Comparison of ENCODE assay signal across 31 mouse cellular contexts in the genomic region with DNA sequence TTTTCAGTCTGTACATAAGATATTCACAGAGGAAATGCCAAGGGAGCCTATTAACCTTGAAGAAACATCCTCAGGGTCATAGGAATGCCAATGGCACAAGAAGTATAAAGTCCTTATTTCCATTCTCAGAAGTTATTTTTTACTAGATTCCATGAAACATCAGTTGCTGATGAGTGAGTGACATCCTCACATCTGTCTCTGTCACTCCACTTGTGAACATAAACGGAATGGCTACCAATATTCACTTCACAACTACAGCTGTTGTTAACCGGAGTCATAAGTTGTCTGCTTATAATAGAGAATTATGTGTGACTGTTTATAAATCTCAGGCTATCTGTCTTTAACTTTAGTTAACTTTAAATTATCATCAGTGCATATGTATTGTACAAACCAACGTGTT.
"Had no signal": no experiment of that assay in that cellular context is flagged by ENCODE, and none has a peak within 500 bp of the region (broad histone marks: within the 10 kb centered on the region; RNA-seq: fewer than 3 reads in every experiment).

No protein-coding gene starts in this region.

- H3K4me3 ChIP-seq: left cerebral cortex, adult 2 months; limb, embryonic 12.5 days; limb, embryonic 13.5 days; limb, embryonic 15.5 days; liver, embryonic 12.5 days; liver, embryonic 13.5 days; liver, embryonic 15.5 days; lung, embryonic 15.5 days; megakaryocyte, embryonic 14.5 days; midbrain, embryonic 10.5 days; midbrain, embryonic 12.5 days; midbrain, embryonic 13.5 days; midbrain, embryonic 15.5 days; neural tube, embryonic 12.5 days; neural tube, embryonic 13.5 days had no signal

- H3K4me1 ChIP-seq: limb, embryonic 12.5 days; limb, embryonic 13.5 days; limb, embryonic 15.5 days; liver, embryonic 12.5 days; liver, embryonic 13.5 days; liver, embryonic 15.5 days; lung, embryonic 15.5 days; megakaryocyte, embryonic 14.5 days; midbrain, embryonic 10.5 days; midbrain, embryonic 12.5 days; midbrain, embryonic 13.5 days; midbrain, embryonic 15.5 days; neural tube, embryonic 12.5 days; neural tube, embryonic 13.5 days had no signal

- H3K27me3 ChIP-seq: limb, embryonic 12.5 days; limb, embryonic 13.5 days; limb, embryonic 15.5 days; liver, embryonic 12.5 days; liver, embryonic 13.5 days; liver, embryonic 15.5 days; lung, embryonic 15.5 days; megakaryocyte, embryonic 14.5 days; midbrain, embryonic 12.5 days; midbrain, embryonic 13.5 days; midbrain, embryonic 15.5 days; neural tube, embryonic 12.5 days; neural tube, embryonic 13.5 days had no signal

- H3K9ac ChIP-seq: limb, embryonic 12.5 days; limb, embryonic 13.5 days; limb, embryonic 15.5 days; liver, embryonic 12.5 days; liver, embryonic 13.5 days; liver, embryonic 14.5 days; liver, embryonic 15.5 days; liver, postnatal 0 days; lung, embryonic 14.5 days; lung, embryonic 15.5 days; midbrain, embryonic 12.5 days; midbrain, embryonic 13.5 days; midbrain, embryonic 15.5 days; neural tube, embryonic 12.5 days; neural tube, embryonic 13.5 days had no signal

- H3K4me2 ChIP-seq: limb, embryonic 12.5 days; limb, embryonic 13.5 days; limb, embryonic 15.5 days; liver, embryonic 11.5 days; liver, embryonic 12.5 days; liver, embryonic 13.5 days; liver, embryonic 15.5 days; lung, embryonic 14.5 days; lung, embryonic 15.5 days; midbrain, embryonic 11.5 days; midbrain, embryonic 12.5 days; midbrain, embryonic 13.5 days; midbrain, embryonic 15.5 days; neural tube, embryonic 12.5 days; neural tube, embryonic 13.5 days had no signal

- DNase-seq: left cerebral cortex, postnatal 4 days; liver; liver, embryonic 13.5 days; liver, postnatal 0 days; lung, adult 18-20 months; lung, adult 2 months; lung, embryonic 14.5 days; lung, postnatal 10 days; lung, postnatal 14 days; lung, postnatal 36 days; lung, postnatal 4 days; midbrain, embryonic 14.5 days had no signal

- H3K9me3 ChIP-seq: limb, embryonic 12.5 days; limb, embryonic 13.5 days; limb, embryonic 15.5 days; liver, embryonic 12.5 days; liver, embryonic 13.5 days; liver, embryonic 15.5 days; lung, embryonic 15.5 days; megakaryocyte, embryonic 14.5 days; midbrain, embryonic 10.5 days; midbrain, embryonic 12.5 days; midbrain, embryonic 13.5 days; midbrain, embryonic 15.5 days; neural tube, embryonic 12.5 days; neural tube, embryonic 13.5 days had no signal

- H3K27ac ChIP-seq: left cerebral cortex, adult 2 months; limb, embryonic 12.5 days; limb, embryonic 13.5 days; limb, embryonic 15.5 days; liver, embryonic 12.5 days; liver, embryonic 13.5 days; liver, embryonic 14.5 days; liver, embryonic 15.5 days; lung, embryonic 15.5 days; macrophage; midbrain, embryonic 10.5 days; midbrain, embryonic 12.5 days; midbrain, embryonic 13.5 days; midbrain, embryonic 15.5 days; neural tube, embryonic 12.5 days; neural tube, embryonic 13.5 days had no signal

- H3K36me3 ChIP-seq: limb, embryonic 12.5 days; limb, embryonic 13.5 days; limb, embryonic 15.5 days; liver, embryonic 12.5 days; liver, embryonic 13.5 days; liver, embryonic 15.5 days; lung, embryonic 15.5 days; midbrain, embryonic 10.5 days; midbrain, embryonic 12.5 days; midbrain, embryonic 13.5 days; midbrain, embryonic 15.5 days; neural tube, embryonic 12.5 days; neural tube, embryonic 13.5 days had no signal

- ATAC-seq: liver, embryonic 12.5 days; liver, postnatal 0 days; midbrain, embryonic 13.5 days; midbrain, embryonic 15.5 days; midbrain, embryonic 16.5 days had no signal
